Mouse (Mus musculus) forebrain, embryonic 11.5 days (tissue): ENCODE measurements around the gene Grm3. TPM values are rescaled to one million over a fixed set of nuclear protein-coding genes. Genes with fewer than 3 reads are reported as not detected.

Source experiments
- ATAC-seq: fragments of 200-750 bp; cut with Nextera tagmentation; replicated peaks from 2 replicates; pipeline ENCODE4 v1.8.0; 2017; ENCODE audit warnings: moderate TSS enrichment; ENCODE audit not compliant: low FRiP score
- DNase-seq: peaks from one replicate; pipeline ENCODE4 v3.0.0-alpha.2; 2017; ENCODE audit warnings: low spot score
- H3K27ac ChIP-seq: fragments of 300-500 bp; sonication (generic); 2 replicates; pipeline ENCODE4 v1.5.1; 2014; ENCODE audit warnings: low read depth, low read length
- H3K27me3 ChIP-seq: fragments of 300-500 bp; sonication (generic); 2 replicates; pipeline ENCODE4 v1.6.1; 2014; ENCODE audit warnings: mild to moderate bottlenecking, low read length, mixed read lengths; ENCODE audit not compliant: control insufficient read depth, insufficient read depth
- H3K36me3 ChIP-seq: fragments of 300-500 bp; sonication (generic); 2 replicates; pipeline ENCODE4 v1.6.1; 2014; ENCODE audit warnings: mild to moderate bottlenecking, low read length, moderate library complexity, mixed read lengths; ENCODE audit not compliant: control insufficient read depth, insufficient read depth
- H3K4me1 ChIP-seq: fragments of 300-500 bp; sonication (generic); replicated peaks from 2 replicates; pipeline ENCODE4 v1.6.1; 2014; ENCODE audit warnings: low read length, mixed read lengths; ENCODE audit not compliant: control insufficient read depth, insufficient read depth
- H3K4me2 ChIP-seq: fragments of 300-500 bp; sonication (generic); 2 replicates; pipeline ENCODE4 v1.6.1; 2014; ENCODE audit warnings: low read depth, mild to moderate bottlenecking, low read length, moderate library complexity, mixed read lengths; ENCODE audit not compliant: severe bottlenecking
- H3K4me3 ChIP-seq: fragments of 300-500 bp; sonication (generic); 2 replicates; pipeline ENCODE4 v1.5.1; 2014; ENCODE audit warnings: low read depth, low read length
- H3K9ac ChIP-seq: fragments of 300-500 bp; sonication (generic); 2 replicates; pipeline ENCODE4 v1.6.1; 2014; ENCODE audit warnings: low read length
- H3K9me3 ChIP-seq: fragments of 300-500 bp; sonication (generic); 2 replicates; pipeline ENCODE4 v1.6.1; 2016; ENCODE audit warnings: low read length, mixed read lengths; ENCODE audit not compliant: control insufficient read depth
- WGBS: fragments of 180-500 bp; shearing (Covaris S2); extraction: QIAGEN DNeasy Blood & Tissue Kit; methylation state at CpG from one replicate; pipeline ENCODE4 v1.1.7; 2014; 5-methylcytosine and 5-hydroxymethylcytosine counted together
- polyA plus RNA-seq: library from polyadenylated mRNA; unstranded; fragments of >200 nt; fragmentation: Nextera tagmentation; extraction: Ambion mirVana; gene quantifications from 2 replicates; pipeline ENCODE4 v1.2.1, GENCODE M21; 2014

Gene Grm3
- polyA plus RNA-seq, 1 experiment from 2014 or later: 0.51 TPM

- H3K27me3 ChIP-seq: no peaks in the 10 kb centered on the region
- ATAC-seq: no peak
- 87% methylated on average over 3 of the region's 3 CpGs for WGBS
Measured at GRCm38 (mm10) chr5:9663416-9663815, 61.6 kb downstream of the Grm3 start.

GRCm38 (mm10) chr5:9661870-9662589, 62.9 kb downstream of the Grm3 start:
- Histone ChIP-seq H3K9me3 (no peaks in the 10 kb centered on the region), H3K27ac (no peak overlapping the region), H3K4me2 (no peak overlapping the region), H3K27me3 (no peaks in the 10 kb centered on the region), H3K4me3 (no peak overlapping the region), H3K9ac (no peak overlapping the region), H3K36me3 (no peaks in the 10 kb centered on the region), H3K4me1 (no peaks in the 10 kb centered on the region)
- DNase-seq (peak; percentile 53), ATAC-seq (peak; percentile 60)
- 62% methylated on average over 9 of the region's 9 CpGs for WGBS

More at GRCm38 (mm10) chr5:9663416-9663815, 61.6 kb downstream of the Grm3 start:
- no peak overlapping the region for H3K4me3 ChIP-seq
- H3K9ac ChIP-seq: no peak overlapping the region
- no peaks in the 10 kb centered on the region for H3K4me1 ChIP-seq
- H3K9me3 ChIP-seq: no peaks in the 10 kb centered on the region
- no peaks in the 10 kb centered on the region for H3K36me3 ChIP-seq
- no peak overlapping the region for H3K27ac ChIP-seq
- DNase-seq: no peak
- H3K4me2 ChIP-seq: no peak overlapping the region

- WGBS: 97% methylated on average over 2 of the region's 2 CpGs
- Histone ChIP-seq H3K27me3 (no peaks in the 10 kb centered on the region), H3K27ac (no peak overlapping the region), H3K4me1 (no peaks in the 10 kb centered on the region), H3K9me3 (no peaks in the 10 kb centered on the region; the same call in 1 of the 2 replicates), H3K4me2 (no peak overlapping the region), H3K36me3 (no peaks in the 10 kb centered on the region), H3K4me3 (no peak overlapping the region), H3K9ac (no peak overlapping the region)
- ATAC-seq (no peak), DNase-seq (no peak)
Measured at GRCm38 (mm10) chr5:9638612-9639011, 86.4 kb downstream of the Grm3 start.

- H3K4me2 ChIP-seq: no peak overlapping the region
- no peaks in the 10 kb centered on the region for H3K27me3 ChIP-seq
- H3K4me1 ChIP-seq: 0 out of 2 replicates have a peak, but pooled peaks cover 4% of the 10 kb centered on the region
- no peak overlapping the region for H3K4me3 ChIP-seq
- DNase-seq (no peak), ATAC-seq (no peak)
- no peaks in the 10 kb centered on the region for H3K36me3 ChIP-seq
- H3K9ac ChIP-seq: no peak overlapping the region
- WGBS: 74% methylated on average over 2 of the region's 2 CpGs
- H3K27ac ChIP-seq: no peak overlapping the region
- no peaks in the 10 kb centered on the region for H3K9me3 ChIP-seq
Measured at GRCm38 (mm10) chr5:9627220-9627619, 97.8 kb downstream of the Grm3 start.

GRCm38 (mm10) chr5:9624396-9624795, 100.6 kb downstream of the Grm3 start:
- Histone ChIP-seq H3K9me3 (no peaks in the 10 kb centered on the region), H3K27ac (no peak overlapping the region), H3K36me3 (no peaks in the 10 kb centered on the region), H3K4me2 (no peak overlapping the region), H3K4me1 (0 out of 2 replicates have a peak, but pooled peaks cover 4% of the 10 kb centered on the region), H3K4me3 (no peak overlapping the region), H3K27me3 (no peaks in the 10 kb centered on the region), H3K9ac (no peak overlapping the region)
- WGBS: 89% methylated on average over 4 of the region's 4 CpGs
- ATAC-seq: no peak
- no peak for DNase-seq

- ATAC-seq: peak; percentile 85
- Histone ChIP-seq H3K9me3 (no peaks in the 10 kb centered on the region), H3K27ac (no peak overlapping the region), H3K27me3 (no peaks in the 10 kb centered on the region), H3K36me3 (no peaks in the 10 kb centered on the region), H3K4me1 (0 out of 2 replicates have a peak, but pooled peaks cover 4% of the 10 kb centered on the region), H3K4me3 (no peak overlapping the region), H3K9ac (no peak overlapping the region), H3K4me2 (peak overlapping the region; percentile 9; the same call in 1 of the 2 replicates)
- DNase-seq: peak; percentile 54
- 2% methylated on average over 4 of the region's 4 CpGs for WGBS
Measured at GRCm38 (mm10) chr5:9623095-9623459, 101.9 kb downstream of the Grm3 start.

GRCm38 (mm10) chr5:9622264-9623094, 102.5 kb downstream of the Grm3 start:
- no peak for DNase-seq
- H3K4me3 ChIP-seq: no peak overlapping the region
- 41% methylated on average over 4 of the region's 4 CpGs for WGBS
- ATAC-seq: peak; percentile 42
- H3K9ac ChIP-seq: no peak overlapping the region
- H3K36me3 ChIP-seq: no peaks in the 10 kb centered on the region
- no peaks in the 10 kb centered on the region for H3K27me3 ChIP-seq
- no peak overlapping the region for H3K27ac ChIP-seq
- no peaks in the 10 kb centered on the region for H3K9me3 ChIP-seq
- 0 out of 2 replicates have a peak, but pooled peaks cover 4% of the 10 kb centered on the region for H3K4me1 ChIP-seq
- H3K4me2 ChIP-seq: no peak overlapping the region

- H3K4me2 ChIP-seq: no peak overlapping the region
- no peak for DNase-seq
- H3K27ac ChIP-seq: no peak overlapping the region
- H3K9ac ChIP-seq: no peak overlapping the region
- no peak for ATAC-seq
- 0 out of 2 replicates have a peak, but pooled peaks cover 4% of the 10 kb centered on the region for H3K4me1 ChIP-seq
- 91% methylated on average over 3 of the region's 3 CpGs for WGBS
- H3K9me3 ChIP-seq: no peaks in the 10 kb centered on the region
- H3K36me3 ChIP-seq: no peaks in the 10 kb centered on the region
- H3K4me3 ChIP-seq: no peak overlapping the region
- no peaks in the 10 kb centered on the region for H3K27me3 ChIP-seq
Measured at GRCm38 (mm10) chr5:9621417-9622067, 103.4 kb downstream of the Grm3 start.
